Mouse (Mus musculus): ENCODE results near the gene Slc13a5. TPM values are rescaled to one million over a fixed set of nuclear protein-coding genes. Genes with fewer than 3 reads are reported as not detected.

Gene Slc13a5
- polyA plus RNA-seq, 1 experiment from 2014 or later: 0.14 TPM

DNA sequence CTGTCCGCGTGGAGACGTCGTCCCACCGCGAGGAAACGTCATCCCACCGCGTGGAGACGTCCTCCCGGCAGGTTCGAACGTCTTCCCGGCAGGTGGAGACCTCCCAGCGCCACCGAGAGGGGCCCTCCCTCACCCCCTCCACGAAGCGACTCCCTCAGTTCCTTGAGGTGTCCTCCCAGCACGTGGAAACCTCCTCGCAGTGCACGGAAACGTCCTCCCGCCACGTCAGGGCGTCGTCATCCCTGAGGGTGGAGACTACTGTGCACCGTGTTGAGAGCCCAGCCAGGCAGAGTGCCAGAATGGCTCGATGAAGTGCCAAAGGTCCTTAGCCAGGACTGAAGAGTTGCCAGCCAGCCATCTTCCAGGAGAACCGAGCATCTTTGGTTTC lies 51.6 kb downstream of the Slc13a5 start, which contains the start of gene Med31:
Gene Med31 (minus strand): TSS at position 183 of the 388 bp plus-strand sequence.
- Histone ChIP-seq H3K36me3 (replicated peaks) (peaks cover 27% of the 10 kb centered on the region), H3K4me1 (peaks cover 16% of the 10 kb centered on the region), H3K9me3 (no peaks in the 10 kb centered on the region), H3K4me3 (peak within 1 kb of the TSS; percentile 82), H3K27me3 (replicated peaks; ENCODE audit: low read depth, poor library complexity, severe bottlenecking) (no peaks in the 10 kb centered on the region), H3K27ac (replicated peaks) (peak within 1 kb of the TSS; percentile 83)
- no peak for DNase-seq (ENCODE audit: low spot score)
- WGBS: 6% methylated on average over 29 of the region's 29 CpGs

DNA sequence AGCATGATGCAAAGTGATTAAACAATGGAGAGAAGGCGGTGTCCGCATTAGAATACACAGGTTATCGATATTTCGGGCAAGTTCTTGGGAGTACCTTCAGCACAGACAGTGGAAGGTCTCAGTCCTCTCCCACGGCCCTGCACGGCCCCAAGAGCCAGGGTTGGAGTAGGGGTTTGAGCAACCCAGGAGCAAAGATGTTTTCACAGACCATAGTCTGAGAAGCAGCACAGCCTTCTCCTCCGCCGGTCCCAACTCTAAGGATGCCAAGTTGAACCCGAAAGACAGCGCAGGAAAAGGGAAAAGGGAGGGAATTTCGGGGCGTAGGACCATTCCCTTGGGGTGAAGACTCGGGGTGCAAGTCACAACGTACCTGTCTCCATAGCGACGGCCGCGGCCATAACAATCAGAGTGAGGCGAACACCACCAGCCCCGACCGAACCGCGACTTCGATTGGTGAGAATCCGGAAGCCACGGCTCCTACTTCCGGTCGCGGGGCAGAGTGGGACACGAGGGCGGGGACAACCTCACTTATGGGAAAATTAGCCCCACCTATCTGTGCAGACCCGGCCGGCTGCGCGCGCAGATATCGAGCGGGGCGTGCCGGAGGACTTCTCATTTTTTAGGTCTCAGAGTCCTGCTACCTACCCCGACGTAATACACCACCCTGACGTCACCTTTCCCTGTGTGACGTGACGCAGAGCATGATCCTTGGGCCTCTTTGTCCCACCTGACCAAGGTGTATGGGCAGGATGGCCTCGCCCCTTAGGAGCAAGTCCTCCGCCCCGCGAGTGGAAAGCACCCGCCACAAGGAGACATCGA lies 52.2 kb downstream of the Slc13a5 start:
- H3K9me3 ChIP-seq: no peaks in the 10 kb centered on the region
- 1% methylated on average over 51 of the region's 51 CpGs for WGBS
- H3K4me3 ChIP-seq: peak overlapping the region; percentile 82
- H3K4me1 ChIP-seq: peaks cover 16% of the 10 kb centered on the region
- peak; percentile 99 for DNase-seq (ENCODE audit: low spot score)
- H3K27me3 ChIP-seq (replicated peaks; ENCODE audit: low read depth, poor library complexity, severe bottlenecking): no peaks in the 10 kb centered on the region
- H3K36me3 ChIP-seq (replicated peaks): peaks cover 33% of the 10 kb centered on the region
- H3K27ac ChIP-seq (replicated peaks): peak overlapping the region; percentile 83

- Histone ChIP-seq H3K27ac (replicated peaks) (peak overlapping the region; percentile 86), H3K36me3 (replicated peaks) (peaks cover 49% of the 10 kb centered on the region), H3K27me3 (replicated peaks; ENCODE audit: low read depth, poor library complexity, severe bottlenecking) (no peaks in the 10 kb centered on the region), H3K4me1 (peaks cover 37% of the 10 kb centered on the region), H3K9me3 (no peaks in the 10 kb centered on the region), H3K4me3 (peak overlapping the region; percentile 87)
- 21% methylated on average over 17 of the region's 17 CpGs for WGBS
- no peak for DNase-seq (ENCODE audit: low spot score)
Measured at GRCm38 (mm10) chr11:72207834-72208377, 59.1 kb downstream of the Slc13a5 start.

GRCm38 (mm10) chr11:72207204-72207833 lies 59.7 kb downstream of the Slc13a5 start, which contains the start of the genes 4933427D14Rik and Txndc17:
TSS of gene 4933427D14Rik (minus strand) at chr11:72207459.
TSS of gene Txndc17 (plus strand) at chr11:72207547.
- peak; percentile 91 for DNase-seq (ENCODE audit: low spot score)
- under 1% methylated on average over 42 of the region's 42 CpGs for WGBS
- peak within 1 kb of the TSS; percentile 86 for H3K27ac ChIP-seq (replicated peaks)

DNA sequence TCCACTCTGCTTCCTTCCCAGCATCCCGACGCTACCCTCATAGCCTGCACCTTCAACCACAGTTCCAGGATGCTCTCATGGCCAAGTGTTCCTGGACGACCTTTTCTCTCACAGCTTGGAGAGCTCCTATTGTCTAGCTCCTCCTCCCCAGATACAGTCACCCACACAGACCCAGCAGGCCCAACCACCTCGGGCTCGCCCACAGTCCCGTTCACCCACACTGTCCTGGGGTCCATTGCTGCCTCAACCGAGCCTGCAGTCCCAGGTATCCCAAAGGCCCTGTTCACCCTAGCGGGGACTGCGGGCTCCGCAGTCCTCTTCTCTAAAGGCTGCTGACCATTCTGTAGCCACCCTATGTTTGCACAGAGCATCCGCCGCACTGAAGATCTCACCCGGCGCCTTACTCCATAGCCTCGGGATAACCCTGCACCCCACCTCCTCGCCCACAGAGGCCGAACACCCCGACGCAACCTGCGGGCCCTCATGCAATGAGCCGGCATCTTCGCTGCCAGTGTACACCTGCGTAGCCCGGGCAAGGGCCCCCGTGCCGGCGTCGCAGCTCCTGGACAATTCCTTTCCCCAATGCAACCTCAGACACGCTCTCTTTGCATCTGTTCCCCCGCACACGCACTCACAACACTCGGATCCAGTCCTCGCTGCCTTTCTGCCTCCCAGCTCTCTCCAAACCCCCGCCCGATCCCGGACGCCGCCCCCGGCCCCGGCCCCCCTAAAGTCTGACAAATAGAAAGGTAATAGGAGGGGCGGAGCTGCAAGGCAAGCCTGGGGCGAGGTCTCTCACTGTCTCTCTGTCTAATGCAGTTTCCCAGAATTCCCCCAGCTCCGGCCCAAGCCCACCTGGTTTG lies 60.5 kb downstream of the Slc13a5 start, which contains the start of gene Gm43951:
Gene Gm43951 (minus strand): TSS at position 500 of the 863 bp plus-strand sequence.
- no peaks in the 10 kb centered on the region for H3K9me3 ChIP-seq
- peaks cover 37% of the 10 kb centered on the region for H3K4me1 ChIP-seq
- 1% methylated on average over 43 of the region's 43 CpGs for WGBS
- H3K4me3 ChIP-seq: peak within 1 kb of the TSS; percentile 87
- DNase-seq (ENCODE audit: low spot score): peak; percentile 58
- H3K36me3 ChIP-seq (replicated peaks): peaks cover 47% of the 10 kb centered on the region
- H3K27ac ChIP-seq (replicated peaks): peak within 1 kb of the TSS; percentile 86
- H3K27me3 ChIP-seq (replicated peaks; ENCODE audit: low read depth, poor library complexity, severe bottlenecking): no peaks in the 10 kb centered on the region

More at GRCm38 (mm10) chr11:72207204-72207833, 59.7 kb downstream of the Slc13a5 start, which contains the start of the genes 4933427D14Rik and Txndc17:
- no peaks in the 10 kb centered on the region for H3K27me3 ChIP-seq (replicated peaks; ENCODE audit: low read depth, poor library complexity, severe bottlenecking)
- H3K4me3 ChIP-seq: peak within 1 kb of the TSS; percentile 87
- H3K4me1 ChIP-seq: peaks cover 37% of the 10 kb centered on the region
- peaks cover 47% of the 10 kb centered on the region for H3K36me3 ChIP-seq (replicated peaks)
- H3K9me3 ChIP-seq: no peaks in the 10 kb centered on the region

- DNase-seq (ENCODE audit: low spot score): no peak
- Histone ChIP-seq H3K4me3 (peak overlapping the region; percentile 87), H3K27me3 (replicated peaks; ENCODE audit: low read depth, poor library complexity, severe bottlenecking) (no peaks in the 10 kb centered on the region), H3K36me3 (replicated peaks) (peaks cover 40% of the 10 kb centered on the region), H3K9me3 (no peaks in the 10 kb centered on the region), H3K4me1 (peaks cover 37% of the 10 kb centered on the region), H3K27ac (replicated peaks) (no peak overlapping the region)
- WGBS: 83% methylated on average over 6 of the region's 6 CpGs
Measured at GRCm38 (mm10) chr11:72205256-72205655, 61.8 kb downstream of the Slc13a5 start.

DNA sequence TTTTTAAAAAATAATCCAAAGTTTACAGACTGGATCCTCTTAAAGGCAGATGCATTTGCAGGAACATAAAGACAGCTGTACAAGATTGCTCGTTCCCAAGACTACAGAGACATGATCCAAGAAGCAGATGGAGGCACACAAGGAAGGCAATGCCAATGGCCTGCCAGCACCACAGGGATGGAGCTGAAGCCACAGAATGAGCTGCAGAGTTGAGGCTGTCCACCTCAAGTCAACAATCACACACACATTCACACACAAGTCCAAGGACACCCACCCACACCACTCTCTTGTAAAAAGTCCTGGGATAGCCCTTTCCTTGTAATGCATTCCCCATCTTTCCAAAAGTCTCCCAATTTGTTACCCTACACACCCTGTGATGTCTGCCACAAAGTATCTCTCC lies 63.6 kb downstream of the Slc13a5 start:
- Histone ChIP-seq H3K36me3 (replicated peaks) (peaks cover 35% of the 10 kb centered on the region), H3K9me3 (no peaks in the 10 kb centered on the region), H3K27ac (replicated peaks) (no peak overlapping the region), H3K27me3 (replicated peaks; ENCODE audit: low read depth, poor library complexity, severe bottlenecking) (no peaks in the 10 kb centered on the region), H3K4me3 (no peak overlapping the region), H3K4me1 (peaks cover 37% of the 10 kb centered on the region)
- WGBS: 82% methylated on average over 1 of the region's 1 CpGs
- no peak for DNase-seq (ENCODE audit: low spot score)

DNA sequence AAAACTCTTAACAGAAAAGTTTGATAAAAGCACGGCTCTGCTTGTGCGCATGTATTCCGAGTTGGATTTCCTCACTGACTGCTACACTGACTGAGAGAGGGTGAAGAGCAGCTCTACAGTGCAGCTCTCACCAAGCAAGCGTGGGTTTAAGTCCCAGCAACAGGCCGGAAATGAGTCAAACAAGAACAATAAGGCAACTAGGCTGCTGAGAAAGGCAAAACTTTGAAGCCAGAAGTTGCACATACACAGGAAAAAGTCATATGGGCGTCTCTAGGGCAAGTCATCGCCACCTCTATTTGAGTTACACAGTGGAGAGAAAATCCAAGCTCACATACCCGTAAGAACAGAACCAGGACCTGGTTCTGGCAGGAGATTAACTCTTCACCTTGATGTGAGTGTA lies 70.5 kb downstream of the Slc13a5 start:
- no peak for DNase-seq (ENCODE audit: low spot score)
- WGBS: 89% methylated on average over 8 of the region's 8 CpGs
- no peaks in the 10 kb centered on the region for H3K9me3 ChIP-seq
- H3K27ac ChIP-seq (replicated peaks): no peak overlapping the region
- no peaks in the 10 kb centered on the region for H3K27me3 ChIP-seq (replicated peaks; ENCODE audit: low read depth, poor library complexity, severe bottlenecking)
- peaks cover 76% of the 10 kb centered on the region for H3K36me3 ChIP-seq (replicated peaks)
- H3K4me3 ChIP-seq: no peak overlapping the region
- H3K4me1 ChIP-seq: no peaks in the 10 kb centered on the region

GRCm38 (mm10) chr11:72194259-72194658 lies 72.8 kb downstream of the Slc13a5 start:
- no peaks in the 10 kb centered on the region for H3K4me1 ChIP-seq
- no peaks in the 10 kb centered on the region for H3K9me3 ChIP-seq
- WGBS: 93% methylated on average over 2 of the region's 2 CpGs
- no peak for DNase-seq (ENCODE audit: low spot score)
- peaks cover 89% of the 10 kb centered on the region for H3K36me3 ChIP-seq (replicated peaks)
- H3K27me3 ChIP-seq (replicated peaks; ENCODE audit: low read depth, poor library complexity, severe bottlenecking): no peaks in the 10 kb centered on the region
- H3K27ac ChIP-seq (replicated peaks): no peak overlapping the region
- H3K4me3 ChIP-seq: no peak overlapping the region

Data from embryonic facial prominence, embryonic 10.5 days (tissue).